Mouse (Mus musculus): ENCODE measurements at regions not wholly inside any gene's neighbourhood (a gene's known extent, or its start where the extent isn't known, plus 50 kb on each side); places are given as distances from the start of the nearest gene placed in this dataset.

DNA sequence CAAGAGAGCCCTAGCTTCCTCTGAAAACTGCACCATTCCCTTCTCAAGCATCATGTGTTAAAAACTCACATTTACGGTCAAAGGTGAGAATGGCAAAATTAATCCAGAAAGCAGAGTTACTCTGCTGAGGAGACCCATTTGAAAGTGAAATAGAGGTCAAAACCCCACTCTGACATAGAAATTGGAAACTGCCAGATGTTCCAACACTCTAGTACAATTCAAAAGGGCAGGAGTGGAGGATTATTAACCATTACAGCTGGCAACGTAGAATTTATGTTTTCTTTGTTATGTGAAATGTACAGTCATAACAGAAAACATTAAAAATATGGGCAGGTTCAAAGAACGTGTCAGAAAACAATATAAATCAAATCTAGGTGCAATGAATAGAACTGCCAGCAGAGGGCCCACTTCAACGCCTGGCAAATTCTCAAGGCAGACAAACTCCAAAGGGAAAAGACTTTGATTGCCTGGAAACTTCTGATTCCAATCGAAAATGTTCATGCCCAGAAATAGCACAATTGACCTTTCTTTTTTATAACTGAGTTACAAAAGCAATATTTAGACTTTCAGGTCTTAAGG is 54.2 kb upstream of the Rfpl4b start:
- H3K4me2 ChIP-seq: no peak overlapping the region
- no peak overlapping the region for H3K27ac ChIP-seq (ENCODE audit: low read depth, low read length)
- H3K27me3 ChIP-seq (ENCODE audit: control insufficient read depth, insufficient read depth, low read length): no peaks in the 10 kb centered on the region
- no peaks in the 10 kb centered on the region for H3K36me3 ChIP-seq (ENCODE audit: control insufficient read depth, insufficient read depth, low read length)
- H3K9me3 ChIP-seq (ENCODE audit: control insufficient read depth, low read length): no peaks in the 10 kb centered on the region
- H3K9ac ChIP-seq (ENCODE audit: low read length): no peak overlapping the region
- DNase-seq (ENCODE audit: low spot score, missing footprints) (peak; percentile 95), ATAC-seq (ENCODE audit: low FRiP score) (no peak)
- H3K4me1 ChIP-seq (ENCODE audit: control insufficient read depth, insufficient read depth, low read length): no peaks in the 10 kb centered on the region
- H3K4me3 ChIP-seq (ENCODE audit: low read depth, low read length): no peak overlapping the region
- 25% methylated on average over 5 of the region's 5 CpGs for WGBS

DNA sequence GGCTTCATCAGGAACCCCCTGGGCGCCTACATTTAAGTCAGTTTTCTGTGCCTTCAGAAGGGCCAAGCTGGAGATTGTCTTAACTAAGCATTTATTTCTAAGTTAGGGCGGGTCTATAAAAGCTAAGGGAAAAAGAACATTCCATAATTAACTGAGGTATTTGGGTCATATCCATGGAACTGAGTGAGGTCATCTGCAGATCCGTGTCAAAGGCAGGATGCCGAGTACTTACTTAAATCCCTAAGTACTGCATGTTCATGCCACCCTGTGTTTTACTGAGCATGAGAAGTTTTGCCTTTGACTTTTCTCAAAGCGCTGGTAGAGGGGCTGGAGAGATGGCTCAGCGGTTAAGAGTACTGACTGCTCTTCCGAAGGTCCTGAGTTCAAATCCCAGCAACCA is 57.7 kb upstream of the Rfpl4b start:
- 95% methylated on average over 7 of the region's 7 CpGs for WGBS
- H3K27ac ChIP-seq (ENCODE audit: low read depth, low read length): no peak overlapping the region
- no peaks in the 10 kb centered on the region for H3K9me3 ChIP-seq (ENCODE audit: control insufficient read depth, low read length)
- no peak for DNase-seq (ENCODE audit: low spot score, missing footprints)
- no peak overlapping the region for H3K9ac ChIP-seq (ENCODE audit: low read length)
- no peaks in the 10 kb centered on the region for H3K27me3 ChIP-seq (ENCODE audit: control insufficient read depth, insufficient read depth, low read length)
- ATAC-seq (ENCODE audit: low FRiP score): no peak
- no peak overlapping the region for H3K4me3 ChIP-seq (ENCODE audit: low read depth, low read length)
- H3K4me2 ChIP-seq: no peak overlapping the region
- H3K36me3 ChIP-seq (ENCODE audit: control insufficient read depth, insufficient read depth, low read length): no peaks in the 10 kb centered on the region
- H3K4me1 ChIP-seq (ENCODE audit: control insufficient read depth, insufficient read depth, low read length): no peaks in the 10 kb centered on the region

- Histone ChIP-seq H3K27me3 (ENCODE audit: control insufficient read depth, insufficient read depth, low read length) (no peaks in the 10 kb centered on the region), H3K4me2 (no peak overlapping the region), H3K27ac (ENCODE audit: low read depth, low read length) (no peak overlapping the region), H3K9ac (ENCODE audit: low read length) (no peak overlapping the region), H3K9me3 (ENCODE audit: control insufficient read depth, low read length) (no peaks in the 10 kb centered on the region), H3K4me3 (ENCODE audit: low read depth, low read length) (no peak overlapping the region), H3K36me3 (ENCODE audit: control insufficient read depth, insufficient read depth, low read length) (no peaks in the 10 kb centered on the region), H3K4me1 (ENCODE audit: control insufficient read depth, insufficient read depth, low read length) (no peaks in the 10 kb centered on the region)
- 85% methylated on average over 7 of the region's 7 CpGs for WGBS
- DNase-seq (ENCODE audit: low spot score, missing footprints) (no peak), ATAC-seq (ENCODE audit: low FRiP score) (no peak)
Observed at GRCm38 (mm10) chr10:38880642-38881187, 59.1 kb upstream of the Rfpl4b start.

DNA sequence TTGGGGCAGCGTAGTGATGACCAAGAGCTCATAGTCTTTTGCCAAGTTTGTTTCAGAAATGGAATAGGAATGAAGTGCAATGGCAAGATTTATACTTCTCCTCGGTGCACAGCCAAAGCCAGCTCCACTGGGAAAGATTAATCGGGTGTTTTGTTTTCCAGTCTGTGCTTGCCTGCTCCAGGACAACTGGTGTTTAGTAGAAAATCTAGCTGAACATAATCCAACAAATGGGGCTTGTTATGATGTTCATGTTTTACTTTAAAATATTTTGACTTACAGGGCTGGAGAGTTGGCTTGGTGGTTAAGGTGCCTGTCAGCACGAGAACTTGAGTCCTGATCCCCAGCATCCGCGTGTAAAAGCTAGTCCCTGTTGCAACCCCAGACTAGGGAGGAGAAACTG is 60.6 kb upstream of the Rfpl4b start:
- no peak for DNase-seq (ENCODE audit: low spot score, missing footprints)
- no peaks in the 10 kb centered on the region for H3K36me3 ChIP-seq (ENCODE audit: control insufficient read depth, insufficient read depth, low read length)
- H3K4me3 ChIP-seq (ENCODE audit: low read depth, low read length): no peak overlapping the region
- WGBS: 92% methylated on average over 6 of the region's 6 CpGs
- no peak overlapping the region for H3K27ac ChIP-seq (ENCODE audit: low read depth, low read length)
- H3K27me3 ChIP-seq (ENCODE audit: control insufficient read depth, insufficient read depth, low read length): no peaks in the 10 kb centered on the region
- H3K4me2 ChIP-seq: no peak overlapping the region
- H3K9me3 ChIP-seq (ENCODE audit: control insufficient read depth, low read length): no peaks in the 10 kb centered on the region
- ATAC-seq (ENCODE audit: low FRiP score): no peak
- no peaks in the 10 kb centered on the region for H3K4me1 ChIP-seq (ENCODE audit: control insufficient read depth, insufficient read depth, low read length)
- no peak overlapping the region for H3K9ac ChIP-seq (ENCODE audit: low read length)

- ATAC-seq (ENCODE audit: low FRiP score): no peak
- H3K4me3 ChIP-seq (ENCODE audit: low read depth, low read length): no peak overlapping the region
- WGBS: 90% methylated on average over 2 of the region's 2 CpGs
Observed at GRCm38 (mm10) chr10:38883816-38884599, 62.4 kb upstream of the Rfpl4b start.

GRCm38 (mm10) chr10:38884641-38885040 is 63.1 kb upstream of the Rfpl4b start:
- Histone ChIP-seq H3K27me3 (ENCODE audit: control insufficient read depth, insufficient read depth, low read length) (no peaks in the 10 kb centered on the region), H3K27ac (ENCODE audit: low read depth, low read length) (no peak overlapping the region), H3K4me2 (no peak overlapping the region), H3K4me3 (ENCODE audit: low read depth, low read length) (no peak overlapping the region), H3K9ac (ENCODE audit: low read length) (no peak overlapping the region), H3K4me1 (ENCODE audit: control insufficient read depth, insufficient read depth, low read length) (no peaks in the 10 kb centered on the region), H3K9me3 (ENCODE audit: control insufficient read depth, low read length) (no peaks in the 10 kb centered on the region), H3K36me3 (ENCODE audit: control insufficient read depth, insufficient read depth, low read length) (no peaks in the 10 kb centered on the region)
- no peak for DNase-seq (ENCODE audit: low spot score, missing footprints)
- 76% methylated on average over 4 of the region's 4 CpGs for WGBS
- no peak for ATAC-seq (ENCODE audit: low FRiP score)

More at GRCm38 (mm10) chr10:38883816-38884599, 62.4 kb upstream of the Rfpl4b start:
- Histone ChIP-seq H3K36me3 (ENCODE audit: control insufficient read depth, insufficient read depth, low read length) (no peaks in the 10 kb centered on the region), H3K9me3 (ENCODE audit: control insufficient read depth, low read length) (no peaks in the 10 kb centered on the region), H3K4me2 (no peak overlapping the region), H3K27me3 (ENCODE audit: control insufficient read depth, insufficient read depth, low read length) (no peaks in the 10 kb centered on the region), H3K27ac (ENCODE audit: low read depth, low read length) (no peak overlapping the region), H3K4me1 (ENCODE audit: control insufficient read depth, insufficient read depth, low read length) (no peaks in the 10 kb centered on the region), H3K9ac (ENCODE audit: low read length) (no peak overlapping the region)
- no peak for DNase-seq (ENCODE audit: low spot score, missing footprints)

DNA sequence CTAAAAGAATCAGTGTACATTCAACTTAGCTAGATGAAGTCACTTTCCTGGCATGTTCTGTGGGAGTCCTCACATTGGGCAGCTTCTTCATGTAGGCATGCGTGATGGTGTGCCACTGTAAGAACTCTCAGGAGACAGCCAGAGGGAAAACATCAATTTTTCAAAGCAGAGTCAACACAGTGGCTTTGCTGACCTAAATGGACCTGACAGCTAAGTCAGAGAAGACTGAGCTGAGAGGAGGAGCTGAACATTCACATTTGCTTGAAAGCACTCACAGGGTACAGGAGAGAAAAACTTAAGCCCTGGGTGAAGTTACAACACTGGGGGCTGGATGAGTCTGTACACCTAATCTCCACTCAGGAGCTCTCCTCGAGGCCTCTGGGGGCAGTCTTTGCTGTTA is 64.9 kb upstream of the Rfpl4b start:
- DNase-seq (ENCODE audit: low spot score, missing footprints): no peak
- 68% methylated on average over 2 of the region's 2 CpGs for WGBS

GRCm38 (mm10) chr10:38887896-38888295 is 66.3 kb upstream of the Rfpl4b start:
- 87% methylated on average over 9 of the region's 9 CpGs for WGBS
- no peak overlapping the region for H3K9ac ChIP-seq (ENCODE audit: low read length)
- no peak overlapping the region for H3K27ac ChIP-seq (ENCODE audit: low read depth, low read length)
- no peaks in the 10 kb centered on the region for H3K4me1 ChIP-seq (ENCODE audit: control insufficient read depth, insufficient read depth, low read length)
- ATAC-seq (ENCODE audit: low FRiP score) (no peak), DNase-seq (ENCODE audit: low spot score, missing footprints) (no peak)
- H3K4me3 ChIP-seq (ENCODE audit: low read depth, low read length): no peak overlapping the region
- H3K36me3 ChIP-seq (ENCODE audit: control insufficient read depth, insufficient read depth, low read length): no peaks in the 10 kb centered on the region
- H3K4me2 ChIP-seq: no peak overlapping the region
- no peaks in the 10 kb centered on the region for H3K9me3 ChIP-seq (ENCODE audit: control insufficient read depth, low read length)
- no peaks in the 10 kb centered on the region for H3K27me3 ChIP-seq (ENCODE audit: control insufficient read depth, insufficient read depth, low read length)

More for the DNA sequence above, 64.9 kb upstream of the Rfpl4b start:
- Histone ChIP-seq H3K9ac (ENCODE audit: low read length) (no peak overlapping the region), H3K4me3 (ENCODE audit: low read depth, low read length) (no peak overlapping the region), H3K27ac (ENCODE audit: low read depth, low read length) (no peak overlapping the region), H3K36me3 (ENCODE audit: control insufficient read depth, insufficient read depth, low read length) (no peaks in the 10 kb centered on the region), H3K4me2 (no peak overlapping the region), H3K27me3 (ENCODE audit: control insufficient read depth, insufficient read depth, low read length) (no peaks in the 10 kb centered on the region), H3K4me1 (ENCODE audit: control insufficient read depth, insufficient read depth, low read length) (no peaks in the 10 kb centered on the region), H3K9me3 (ENCODE audit: control insufficient read depth, low read length) (no peaks in the 10 kb centered on the region)
- ATAC-seq (ENCODE audit: low FRiP score): no peak

DNA sequence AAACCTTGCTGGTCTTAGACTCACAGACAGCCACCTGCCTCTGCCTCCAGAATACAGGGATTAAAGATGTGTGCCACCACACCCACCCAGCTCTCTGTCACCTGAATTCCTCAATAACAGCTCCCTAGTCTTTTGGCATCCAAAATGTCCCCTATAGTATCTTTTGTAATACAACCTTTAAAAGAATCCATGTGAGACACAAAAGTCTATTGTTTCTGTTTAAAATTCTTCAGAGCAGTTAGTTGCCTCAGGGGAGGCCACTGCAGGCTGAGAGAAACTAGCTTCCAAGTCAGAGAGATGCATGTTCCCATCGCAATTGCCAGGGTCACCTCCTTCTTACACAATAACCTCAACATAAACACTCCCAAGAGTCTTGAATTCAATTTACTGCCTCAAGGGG is 70.6 kb upstream of the Lama4 start:
- no peak for ATAC-seq (ENCODE audit: low FRiP score)
- H3K9me3 ChIP-seq (ENCODE audit: control insufficient read depth, low read length): no peaks in the 10 kb centered on the region
- no peaks in the 10 kb centered on the region for H3K36me3 ChIP-seq (ENCODE audit: control insufficient read depth, insufficient read depth, low read length)
- H3K4me1 ChIP-seq (ENCODE audit: control insufficient read depth, insufficient read depth, low read length): no peaks in the 10 kb centered on the region
- no peak for DNase-seq (ENCODE audit: low spot score, missing footprints)
- WGBS: 72% methylated on average over 1 of the region's 1 CpGs
- no peak overlapping the region for H3K27ac ChIP-seq (ENCODE audit: low read depth, low read length)
- H3K9ac ChIP-seq (ENCODE audit: low read length): no peak overlapping the region
- H3K4me3 ChIP-seq (ENCODE audit: low read depth, low read length): no peak overlapping the region
- no peak overlapping the region for H3K4me2 ChIP-seq
- H3K27me3 ChIP-seq (ENCODE audit: control insufficient read depth, insufficient read depth, low read length): no peaks in the 10 kb centered on the region

All from midbrain, embryonic 11.5 days (tissue).